Mouse (Mus musculus): ENCODE measurements around the gene Pnrc2. TPM values are rescaled to one million over a fixed set of nuclear protein-coding genes. Genes with fewer than 3 reads are reported as not detected.

Pnrc2 gene
- polyA plus RNA-seq (2015; fragmentation: Nextera tagmentation; extraction: Ambion mirVana): 192 and 195 TPM in 2 replicates

- Histone ChIP-seq H3K27ac (peak within 1 kb of the TSS; percentile 100), H3K36me3 (peaks cover 23% of the 10 kb centered on the region), H3K4me1 (peaks cover 63% of the 10 kb centered on the region), H3K9ac (peak within 1 kb of the TSS; percentile 97), H3K9me3 (no peaks in the 10 kb centered on the region), H3K4me2 (replicated peaks) (peak within 1 kb of the TSS; percentile 92), H3K4me3 (peak within 1 kb of the TSS; percentile 79), H3K27me3 (no peaks in the 10 kb centered on the region)
- WGBS: under 1% methylated on average over 57 of the region's 60 CpGs
- ATAC-seq (ENCODE audit: low FRiP score, low read depth): peak; percentile 96
These were observed at the start of gene Pnrc2 for GRCm38 (mm10) chr4:135873526-135874202. Gene Pnrc2, minus strand, starts transcription at chr4:135873850.

DNA sequence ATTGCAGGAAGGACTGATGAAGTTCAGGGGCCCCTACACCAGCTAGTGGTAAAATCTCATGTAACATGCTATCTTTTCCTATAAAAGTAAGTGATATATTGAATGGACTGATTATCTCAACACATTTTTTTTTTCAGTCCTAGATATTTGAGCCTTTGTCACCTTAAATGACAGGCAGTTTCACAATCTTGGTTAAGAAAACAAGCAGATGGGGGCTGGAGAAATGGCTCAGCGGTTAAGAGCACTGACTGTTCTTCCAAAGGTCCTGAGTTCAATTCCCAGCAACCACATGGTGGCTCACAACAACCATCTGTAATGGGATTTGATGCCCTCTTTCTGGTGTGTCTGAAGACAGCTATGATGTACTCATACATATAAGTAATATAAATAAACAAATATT lies 48.5 kb upstream of the Pnrc2 start:
- Histone ChIP-seq H3K9me3 (no peaks in the 10 kb centered on the region), H3K27me3 (no peaks in the 10 kb centered on the region), H3K4me2 (replicated peaks) (peak overlapping the region; percentile 91), H3K4me1 (peaks cover 10% of the 10 kb centered on the region), H3K9ac (peak overlapping the region; percentile 84; the same call in 1 of the 2 replicates), H3K36me3 (peaks cover 35% of the 10 kb centered on the region), H3K4me3 (peak overlapping the region; percentile 80), H3K27ac (0 out of 2 replicates have a peak overlapping the region, but pooled peaks have one; percentile 77)
- no peak for ATAC-seq (ENCODE audit: low FRiP score, low read depth)
- WGBS: 88% methylated on average over 1 of the region's 1 CpGs

DNA sequence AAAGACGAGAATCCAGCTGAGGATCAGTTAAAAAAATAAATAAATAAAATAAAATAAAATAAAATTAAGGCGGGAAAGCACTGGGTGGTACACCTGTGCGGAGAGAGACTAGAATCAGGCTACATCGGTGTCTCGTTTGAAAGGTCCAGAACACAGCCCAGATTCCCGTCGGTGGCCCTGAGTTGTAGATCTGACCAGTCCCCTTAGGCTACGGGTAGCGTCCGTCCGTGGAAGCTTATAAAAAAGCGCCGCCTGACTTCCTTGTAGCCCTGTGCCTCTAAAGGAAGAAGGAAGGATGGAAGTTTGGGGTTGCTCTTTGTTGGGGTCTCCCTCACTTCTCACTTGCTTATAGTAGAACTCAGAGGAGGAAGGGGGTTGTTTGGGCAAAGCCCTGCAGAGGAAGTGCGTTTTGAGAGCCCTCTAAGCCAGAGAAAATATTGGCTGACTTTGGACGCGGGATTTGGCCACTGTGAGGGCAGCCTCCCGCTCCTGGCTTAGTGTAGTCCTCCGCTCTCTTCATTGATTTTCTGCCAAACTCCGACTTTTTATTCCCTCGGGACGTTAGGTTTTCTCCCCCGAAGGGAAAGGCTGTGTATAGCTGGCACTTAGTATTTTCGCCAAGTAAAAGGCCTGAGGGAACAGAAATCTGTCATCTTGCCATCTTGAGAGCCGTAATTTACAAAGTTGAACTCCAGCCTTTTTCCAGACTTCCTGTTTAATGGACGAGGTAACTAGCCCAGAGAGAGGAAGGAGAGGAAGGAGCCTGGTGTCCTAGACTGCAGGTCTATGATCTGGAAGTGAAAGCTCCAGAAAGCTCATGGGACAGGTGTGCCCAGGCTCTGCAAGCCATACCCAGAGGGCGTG lies 47.8 kb upstream of the Pnrc2 start:
- H3K27me3 ChIP-seq: no peaks in the 10 kb centered on the region
- no peaks in the 10 kb centered on the region for H3K9me3 ChIP-seq
- WGBS: 4% methylated on average over 26 of the region's 26 CpGs
- peak overlapping the region; percentile 80 for H3K4me3 ChIP-seq
- H3K4me1 ChIP-seq: peaks cover 10% of the 10 kb centered on the region
- ATAC-seq (ENCODE audit: low FRiP score, low read depth): no peak
- peaks cover 29% of the 10 kb centered on the region for H3K36me3 ChIP-seq
- H3K9ac ChIP-seq: peak overlapping the region; percentile 84
- H3K4me2 ChIP-seq (replicated peaks): peak overlapping the region; percentile 91
- H3K27ac ChIP-seq: peak overlapping the region; percentile 77

DNA sequence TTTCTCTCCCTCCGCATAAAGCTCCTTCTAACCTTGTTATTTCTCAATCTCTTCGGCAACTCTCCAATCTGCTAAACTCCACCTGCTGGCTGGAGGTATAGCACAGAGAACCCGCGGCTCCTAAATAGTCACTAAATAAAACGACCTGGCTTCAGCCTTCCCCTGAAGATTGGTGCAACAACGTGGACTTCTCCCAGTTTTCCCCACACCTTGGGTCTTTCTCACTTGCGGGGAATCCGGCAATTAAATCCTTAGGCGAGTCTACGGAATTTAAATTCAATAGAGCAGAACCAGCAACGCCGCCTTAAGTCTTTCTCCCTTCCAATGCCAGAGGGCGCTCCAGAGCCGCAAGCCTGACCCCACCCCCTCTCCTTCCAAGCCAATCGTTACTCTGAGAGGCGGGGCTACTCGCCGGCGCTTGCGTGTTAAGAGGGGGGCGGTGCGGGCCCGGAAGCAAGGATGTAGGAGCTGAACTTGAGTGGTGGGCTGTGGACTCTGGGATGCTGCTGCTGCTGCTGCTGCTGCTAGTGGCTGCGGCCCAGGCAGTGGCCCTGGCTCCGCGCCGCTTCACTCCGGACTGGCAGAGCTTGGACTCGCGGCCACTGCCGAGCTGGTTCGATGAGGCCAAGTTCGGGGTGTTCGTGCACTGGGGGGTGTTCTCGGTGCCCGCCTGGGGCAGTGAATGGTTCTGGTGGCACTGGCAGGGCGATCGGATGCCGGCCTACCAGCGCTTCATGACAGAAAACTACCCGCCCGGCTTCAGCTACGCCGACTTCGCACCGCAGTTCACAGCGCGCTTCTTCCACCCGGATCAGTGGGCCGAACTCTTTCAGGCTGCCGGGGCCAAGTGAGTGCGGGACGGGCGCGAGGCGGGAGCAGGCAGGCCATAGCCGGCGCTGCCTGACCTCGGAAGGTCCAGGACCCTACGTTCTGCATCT lies 46.9 kb upstream of the Pnrc2 start, which contains the start of gene Fuca1:
TSS of gene Fuca1 (plus strand) at position 432 of the 938 bp plus-strand sequence.
- H3K36me3 ChIP-seq: peaks cover 23% of the 10 kb centered on the region
- 1% methylated on average over 60 of the region's 60 CpGs for WGBS

DNA sequence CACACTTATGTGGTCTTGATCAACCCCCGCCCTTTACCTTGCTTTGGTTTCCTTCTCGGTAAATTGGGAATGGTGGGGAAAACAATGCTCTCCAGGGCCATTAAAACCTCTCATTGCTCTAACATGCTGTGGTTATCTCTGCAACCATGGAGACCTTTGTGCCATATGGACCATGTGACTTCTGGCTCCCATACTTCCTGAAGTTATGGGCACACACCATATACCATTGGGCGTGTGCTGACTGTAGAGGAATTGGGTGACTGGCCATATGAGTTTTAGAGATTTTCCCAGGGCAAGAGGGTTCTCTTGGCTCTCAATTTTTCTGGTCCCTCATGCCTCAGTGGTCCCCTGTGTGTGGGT lies 45.6 kb upstream of the Pnrc2 start:
- WGBS: 94% methylated on average over 3 of the region's 3 CpGs

More for the DNA sequence above, 46.9 kb upstream of the Pnrc2 start, which contains the start of gene Fuca1:
- Histone ChIP-seq H3K9me3 (no peaks in the 10 kb centered on the region), H3K4me2 (replicated peaks) (peak within 1 kb of the TSS; percentile 91), H3K4me3 (peak within 1 kb of the TSS; percentile 80), H3K4me1 (peaks cover 10% of the 10 kb centered on the region), H3K27me3 (no peaks in the 10 kb centered on the region), H3K27ac (peak within 1 kb of the TSS; percentile 77), H3K9ac (peak within 1 kb of the TSS; percentile 84)
- ATAC-seq (ENCODE audit: low FRiP score, low read depth): peak; percentile 97

DNA sequence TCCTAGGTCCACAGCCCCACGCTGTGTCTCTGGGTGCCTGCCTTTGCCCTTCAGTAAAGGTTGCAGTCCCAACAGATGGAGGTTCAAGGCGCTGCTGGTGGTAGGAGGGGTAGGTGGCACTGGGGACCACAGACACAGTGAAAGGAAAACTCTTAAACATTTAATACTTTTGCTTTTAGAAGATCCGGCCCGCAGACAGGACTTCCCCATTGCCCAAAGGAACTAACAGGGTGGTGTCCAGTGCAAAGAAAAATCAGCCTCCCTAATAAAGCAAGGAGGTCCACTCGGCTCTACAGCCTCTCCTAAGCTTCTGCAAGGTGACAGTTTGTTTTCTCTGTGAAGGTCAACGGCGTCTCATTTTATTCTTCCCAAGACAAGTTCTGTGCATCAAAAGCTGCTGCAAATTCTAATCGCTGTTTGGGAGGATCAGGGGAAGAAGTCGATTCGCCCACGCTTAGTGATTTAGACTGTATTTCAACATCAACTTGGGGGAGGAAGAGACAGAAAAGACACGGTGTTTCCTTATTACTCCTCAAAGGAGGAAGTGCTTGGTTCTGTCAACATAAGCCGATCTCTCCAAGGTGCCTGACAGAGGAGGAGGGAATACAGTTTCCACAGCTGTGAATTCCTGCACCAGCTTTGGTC lies 45.1 kb upstream of the Pnrc2 start:
- no peak overlapping the region for H3K9ac ChIP-seq
- peaks cover 9% of the 10 kb centered on the region for H3K36me3 ChIP-seq
- no peaks in the 10 kb centered on the region for H3K27me3 ChIP-seq
- no peak overlapping the region for H3K27ac ChIP-seq
- 87% methylated on average over 13 of the region's 13 CpGs for WGBS
- H3K4me2 ChIP-seq (replicated peaks): no peak overlapping the region
- H3K4me3 ChIP-seq: no peak overlapping the region
- no peak for ATAC-seq (ENCODE audit: low FRiP score, low read depth)
- H3K9me3 ChIP-seq: no peaks in the 10 kb centered on the region
- H3K4me1 ChIP-seq: peaks cover 10% of the 10 kb centered on the region

More for the DNA sequence above, 45.6 kb upstream of the Pnrc2 start:
- no peak for ATAC-seq (ENCODE audit: low FRiP score, low read depth)
- H3K4me1 ChIP-seq: peaks cover 10% of the 10 kb centered on the region
- no peaks in the 10 kb centered on the region for H3K9me3 ChIP-seq
- H3K27me3 ChIP-seq: no peaks in the 10 kb centered on the region
- no peak overlapping the region for H3K4me2 ChIP-seq (replicated peaks)
- H3K36me3 ChIP-seq: peaks cover 12% of the 10 kb centered on the region
- no peak overlapping the region for H3K9ac ChIP-seq
- H3K27ac ChIP-seq: no peak overlapping the region
- H3K4me3 ChIP-seq: no peak overlapping the region

- H3K4me2 ChIP-seq (replicated peaks): no peak overlapping the region
- no peak overlapping the region for H3K27ac ChIP-seq
- peaks cover 10% of the 10 kb centered on the region for H3K4me1 ChIP-seq
- no peaks in the 10 kb centered on the region for H3K36me3 ChIP-seq
- H3K9me3 ChIP-seq: no peaks in the 10 kb centered on the region
- no peaks in the 10 kb centered on the region for H3K27me3 ChIP-seq
- ATAC-seq (ENCODE audit: low FRiP score, low read depth): no peak
- H3K4me3 ChIP-seq: no peak overlapping the region
- H3K9ac ChIP-seq: no peak overlapping the region
- 82% methylated on average over 4 of the region's 4 CpGs for WGBS
These were observed 39.8 kb upstream of the Pnrc2 start for GRCm38 (mm10) chr4:135913433-135913832.

DNA sequence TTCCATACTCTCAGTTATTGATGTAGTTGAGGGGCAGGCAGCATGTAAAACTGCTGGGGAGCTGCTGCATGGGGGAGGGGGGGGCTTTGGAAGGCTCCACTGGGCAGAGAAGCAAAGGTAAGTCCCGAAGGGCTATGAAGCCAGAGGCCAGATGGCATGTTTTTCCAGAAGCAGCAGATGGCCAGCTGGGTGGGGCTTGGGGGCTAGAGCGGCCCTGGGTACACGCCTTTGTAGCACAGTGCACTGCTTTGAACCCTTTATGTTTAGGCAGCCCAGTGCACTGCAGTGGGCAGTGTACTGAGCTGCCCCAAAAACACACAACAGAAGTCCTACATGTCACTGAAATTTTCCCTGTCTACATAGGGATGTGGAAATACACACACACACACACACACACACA lies 39.2 kb upstream of the Pnrc2 start:
- H3K4me2 ChIP-seq (replicated peaks): no peak overlapping the region
- H3K27ac ChIP-seq: peak overlapping the region; percentile 55; the same call in 1 of the 2 replicates
- ATAC-seq (ENCODE audit: low FRiP score, low read depth): no peak
- no peaks in the 10 kb centered on the region for H3K36me3 ChIP-seq
- no peaks in the 10 kb centered on the region for H3K27me3 ChIP-seq
- H3K4me1 ChIP-seq: peaks cover 10% of the 10 kb centered on the region
- H3K4me3 ChIP-seq: no peak overlapping the region
- WGBS: 17% methylated on average over 3 of the region's 3 CpGs
- H3K9me3 ChIP-seq: no peaks in the 10 kb centered on the region
- H3K9ac ChIP-seq: peak overlapping the region; percentile 35; the same call in 1 of the 2 replicates

DNA sequence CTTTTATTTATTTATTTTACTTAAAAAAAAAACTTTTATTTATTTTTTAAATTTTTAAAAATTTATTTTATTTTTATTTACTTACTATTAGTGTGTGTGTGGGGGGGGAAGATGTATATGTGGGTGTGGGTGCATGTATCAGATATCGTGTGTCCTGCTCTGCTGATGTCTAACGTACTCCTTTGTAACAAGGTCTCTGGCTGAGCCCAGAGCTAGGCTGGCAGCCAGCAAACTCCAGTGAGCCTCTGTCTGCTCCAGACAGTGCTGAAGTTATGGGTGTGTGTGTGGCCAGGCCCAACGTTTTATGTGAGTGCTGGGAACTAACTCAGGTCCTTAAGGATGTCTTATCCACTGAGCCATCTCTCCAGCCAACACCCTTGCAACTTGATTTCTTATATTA lies 38.5 kb upstream of the Pnrc2 start:
- no peak for ATAC-seq (ENCODE audit: low FRiP score, low read depth)
- Histone ChIP-seq H3K27ac (peak overlapping the region; percentile 44; the same call in 1 of the 2 replicates), H3K9me3 (no peaks in the 10 kb centered on the region), H3K4me3 (no peak overlapping the region), H3K4me2 (replicated peaks) (no peak overlapping the region), H3K4me1 (peaks cover 10% of the 10 kb centered on the region), H3K36me3 (no peaks in the 10 kb centered on the region), H3K27me3 (no peaks in the 10 kb centered on the region), H3K9ac (no peak overlapping the region)
- WGBS: 50% methylated on average over 3 of the region's 3 CpGs

GRCm38 (mm10) chr4:135911531-135911930 lies 37.9 kb upstream of the Pnrc2 start:
- Histone ChIP-seq H3K4me1 (peaks cover 10% of the 10 kb centered on the region), H3K27ac (0 out of 2 replicates have a peak overlapping the region, but pooled peaks have one; percentile 44), H3K27me3 (no peaks in the 10 kb centered on the region), H3K4me3 (no peak overlapping the region), H3K36me3 (no peaks in the 10 kb centered on the region), H3K4me2 (replicated peaks) (no peak overlapping the region), H3K9ac (no peak overlapping the region), H3K9me3 (no peaks in the 10 kb centered on the region)
- ATAC-seq (ENCODE audit: low FRiP score, low read depth): no peak
- 77% methylated on average over 7 of the region's 7 CpGs for WGBS
